Mouse (Mus musculus) Patski (cell line): ENCODE measurements around the gene Tcf7l2. TPM values are rescaled to one million over a fixed set of nuclear protein-coding genes. Genes with fewer than 3 reads are reported as not detected.
A peak's percentile ranks its signal among the peaks of the same experiment; 100 is the strongest.

Experiments
- ATAC-seq: fragments of 100-300 bp; one replicate; pipeline ENCODE4 v1.8.0; 2021
- CTCF ChIA-PET: fragments of 350-600 bp; sonication (Branson Sonifier 250); formaldehyde crosslinking; loops from one replicate; lab custom pipeline; 2022; ENCODE audit warnings: inconsistent platforms; lab: Charles Lee
- POLR2A ChIA-PET: fragments of 350-600 bp; sonication (Branson Sonifier 250); formaldehyde crosslinking; loops from one replicate; lab custom pipeline; 2022; ENCODE audit warnings: antibody characterized with exemption, inconsistent platforms; lab: Charles Lee
- DNase-seq: peaks from one replicate; pipeline ENCODE4 v3.0.0-alpha.2; 2011; ENCODE audit warnings: low read depth, low spot score
- H3K27me3 ChIP-seq: fragments of 371-371 bp; one replicate; pipeline ENCODE4 v1.5.1; 2021
- CTCF ChIP-seq: fragments of 100-300 bp; IDR thresholded peaks from one replicate; pipeline ENCODE4 v1.5.1; 2021
- in situ Hi-C: fragments of 300-500 bp; cut with MboI; formaldehyde crosslinking; loops from 3 replicates; pipeline ENCODE4 v1.11.1; 2018; ENCODE audit warnings: low pct_unique_long_range_greater_than_20kb, mixed read lengths
- polyA plus RNA-seq: library from polyadenylated mRNA; unstranded; gene quantifications from one replicate; pipeline ENCODE4 v1.2.3, GENCODE M21; 2021

Gene Tcf7l2
- polyA plus RNA-seq, 1 experiment from 2014 or later = 22.1 TPM

GRCm38 (mm10) chr19:55969929-55970531 lies 228.4 kb downstream of the Tcf7l2 start:
- ChIA-PET POLR2A (interaction anchor here (0.5 kb wide), 1 partner anchor 353 kb away, joined by 3 read pairs; no protein-coding TSS in a partner anchor), CTCF (interaction anchor here (1.2 to 2.2 kb wide), 4 partner anchors 10 to 48 kb away, joined by 3 to 8 read pairs (median 4); no protein-coding TSS in a partner anchor)
- no peaks in the 10 kb centered on the region for H3K27me3 ChIP-seq
- TF ChIP-seq CTCF = no peak
- ATAC-seq = peak; percentile 90
- in situ Hi-C loops = no loop called here
- DNase-seq = peak; percentile 49

GRCm38 (mm10) chr19:55976073-55976472 lies 234.5 kb downstream of the Tcf7l2 start:
- ChIA-PET POLR2A (no interaction called here), CTCF (no interaction called here)
- in situ Hi-C loops = no loop called here
- ATAC-seq (no peak), DNase-seq (no peak)
- TF ChIP-seq CTCF = no peak
- no peaks in the 10 kb centered on the region for H3K27me3 ChIP-seq
